Mouse (Mus musculus): ENCODE measurements at regions not wholly inside any gene's neighbourhood (a gene's known extent, or its start where the extent isn't known, plus 50 kb on each side); places are given as distances from the start of the nearest gene placed in this dataset.
A peak's percentile ranks its signal among the peaks of the same experiment; 100 is the strongest.

- no peak for DNase-seq (ENCODE audit: low spot score in 2 of 2)
Observed at GRCm38 (mm10) chr15:62164766-62165410, 1242.1 kb upstream of the A1bg start.

- DNase-seq (ENCODE audit: low spot score in 2 of 2): no peak
Observed at GRCm38 (mm10) chr15:62163203-62163602, 1240.4 kb upstream of the A1bg start.

- DNase-seq (ENCODE audit: low spot score in 2 of 2): no peak
Observed at GRCm38 (mm10) chr15:62162648-62163194, 1239.9 kb upstream of the A1bg start.

GRCm38 (mm10) chr15:62161975-62162647, 1239.3 kb upstream of the A1bg start:
- no peak for DNase-seq (ENCODE audit: low spot score in 2 of 2)

- DNase-seq (ENCODE audit: low spot score in 2 of 2): no peak
Observed at GRCm38 (mm10) chr15:62161061-62161460, 1238.2 kb upstream of the A1bg start.

GRCm38 (mm10) chr15:62158875-62159675, 1236.3 kb upstream of the A1bg start:
- DNase-seq (ENCODE audit: low spot score in 2 of 2): no peak

GRCm38 (mm10) chr15:62157200-62158033, 1234.6 kb upstream of the A1bg start:
- DNase-seq (ENCODE audit: low spot score in 2 of 2): no peak

- no peak for DNase-seq (ENCODE audit: low spot score in 2 of 2)
Observed at GRCm38 (mm10) chr15:62153222-62153621, 1230.4 kb upstream of the A1bg start.

GRCm38 (mm10) chr15:62152133-62152532, 1229.3 kb upstream of the A1bg start:
- DNase-seq (ENCODE audit: low spot score in 2 of 2): no peak

GRCm38 (mm10) chr15:62151690-62152089, 1228.9 kb upstream of the A1bg start:
- DNase-seq (ENCODE audit: low spot score in 2 of 2): no peak

GRCm38 (mm10) chr15:62150296-62150695, 1227.5 kb upstream of the A1bg start:
- DNase-seq (ENCODE audit: low spot score in 2 of 2): no peak

GRCm38 (mm10) chr15:62148680-62149237, 1225.9 kb upstream of the A1bg start:
- DNase-seq (ENCODE audit: low spot score in 2 of 2): no peak

GRCm38 (mm10) chr15:62147343-62147953, 1224.6 kb upstream of the A1bg start:
- DNase-seq (ENCODE audit: low spot score in 2 of 2): no peak

- no peak for DNase-seq (ENCODE audit: low spot score in 2 of 2)
Observed at GRCm38 (mm10) chr15:62145643-62146285, 1223.0 kb upstream of the A1bg start.

- no peak for DNase-seq (ENCODE audit: low spot score in 2 of 2)
Observed at GRCm38 (mm10) chr15:62144776-62145564, 1222.2 kb upstream of the A1bg start.

GRCm38 (mm10) chr15:62139859-62140258, 1217.0 kb upstream of the A1bg start:
- DNase-seq (ENCODE audit: low spot score in 2 of 2): no peak

GRCm38 (mm10) chr15:62139192-62139591, 1216.4 kb upstream of the A1bg start:
- no peak for DNase-seq (ENCODE audit: low spot score in 2 of 2)

- DNase-seq (ENCODE audit: low spot score in 2 of 2): no peak
Observed at GRCm38 (mm10) chr15:62138701-62139100, 1215.9 kb upstream of the A1bg start.

GRCm38 (mm10) chr15:62136932-62137594, 1214.3 kb upstream of the A1bg start:
- DNase-seq (ENCODE audit: low spot score in 2 of 2): peak in 1 of 2 experiments; percentile 16

Measured in frontal cortex, postnatal 10 days (tissue).